Mouse (Mus musculus) heart, embryonic 10.5 days (tissue): Measurements from ENCODE around the gene Abtb1. TPM values are rescaled to one million over a fixed set of nuclear protein-coding genes. Genes with fewer than 3 reads are reported as not detected.

Experiments used
- DNase-seq: peaks from one replicate; pipeline ENCODE4 v3.0.0-alpha.2; 2017; ENCODE audit warnings: low spot score
- H3K27ac ChIP-seq: fragments of 300-500 bp; sonication (generic); 2 replicates; pipeline ENCODE4 v1.5.1; 2016; ENCODE audit warnings: mild to moderate bottlenecking
- H3K27me3 ChIP-seq: fragments of 300-500 bp; sonication (generic); 2 replicates; pipeline ENCODE4 v1.6.1; 2016; ENCODE audit warnings: mild to moderate bottlenecking; ENCODE audit not compliant: poor library complexity, insufficient read depth, severe bottlenecking
- H3K36me3 ChIP-seq: fragments of 300-500 bp; sonication (generic); 2 replicates; pipeline ENCODE4 v1.6.1; 2016; ENCODE audit warnings: mild to moderate bottlenecking, moderate library complexity
- H3K4me1 ChIP-seq: fragments of 300-500 bp; sonication (generic); 2 replicates; pipeline ENCODE4 v1.6.1; 2016; ENCODE audit warnings: mild to moderate bottlenecking
- H3K4me3 ChIP-seq: fragments of 300-500 bp; sonication (generic); 2 replicates; pipeline ENCODE4 v1.5.1; 2016; ENCODE audit warnings: mild to moderate bottlenecking, moderate library complexity
- H3K9me3 ChIP-seq: fragments of 300-500 bp; sonication (generic); 2 replicates; pipeline ENCODE4 v1.6.1; 2016; ENCODE audit warnings: mild to moderate bottlenecking, moderate library complexity
- WGBS: fragments of 180-500 bp; shearing (Covaris S2); methylation state at CpG from one replicate; pipeline ENCODE4 v1.1.7; 2016; 5-methylcytosine and 5-hydroxymethylcytosine counted together
- polyA plus RNA-seq: library from polyadenylated mRNA; unstranded; fragments of >200 nt; fragmentation: Nextera tagmentation; extraction: Ambion mirVana; gene quantifications from 2 replicates; pipeline ENCODE4 v1.2.1, GENCODE M21; 2016

The Abtb1 gene
- polyA plus RNA-seq, 1 experiment from 2014 or later = 23.5 TPM

DNA sequence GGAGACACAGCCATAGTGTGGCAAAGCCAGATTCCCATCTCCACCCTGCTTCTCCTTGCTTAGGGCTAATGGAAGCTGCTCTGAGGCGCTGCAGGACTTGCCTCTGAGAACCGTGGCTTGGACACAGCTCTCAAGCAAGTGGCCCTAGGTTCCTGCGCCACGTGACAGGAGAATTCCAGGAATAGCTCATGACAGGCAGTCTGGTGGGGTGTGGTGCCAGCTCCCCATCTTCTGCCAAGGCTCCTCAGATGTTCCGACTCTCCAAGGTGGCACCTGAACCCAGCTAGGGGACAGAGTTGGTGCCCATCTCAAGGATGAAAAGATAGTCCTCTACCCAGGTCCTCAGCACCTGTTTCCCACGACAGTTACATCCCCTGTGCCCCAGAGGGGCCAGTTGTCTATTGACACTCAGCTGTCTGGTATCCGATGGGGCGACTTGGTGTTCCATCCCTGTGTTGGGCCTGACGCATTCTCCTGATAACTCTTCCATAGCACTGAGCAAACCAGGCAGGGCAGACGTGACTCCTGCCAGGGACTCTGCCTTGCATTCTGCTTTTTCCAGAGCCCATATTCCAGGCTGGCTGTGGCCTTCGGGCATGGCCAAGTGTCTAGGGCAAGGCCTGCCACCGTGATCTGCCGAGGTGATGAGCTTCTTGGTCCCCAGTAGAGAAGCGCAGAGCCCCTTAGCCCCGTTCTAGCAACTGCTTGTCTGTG, 54.9 kb downstream of the Abtb1 start:
- H3K27ac ChIP-seq = peak overlapping the region; percentile 89

More for the DNA sequence above, 54.9 kb downstream of the Abtb1 start:
- DNase-seq = no peak
- no peaks in the 10 kb centered on the region for H3K9me3 ChIP-seq
- 69% methylated on average over 15 of the region's 15 CpGs for WGBS
- no peaks in the 10 kb centered on the region for H3K36me3 ChIP-seq
- H3K4me1 ChIP-seq = peaks cover 69% of the 10 kb centered on the region
- no peaks in the 10 kb centered on the region; the same call in 1 of the 2 replicates for H3K27me3 ChIP-seq
- no peak overlapping the region; the same call in 1 of the 2 replicates for H3K4me3 ChIP-seq

Other genes starting within 250 kb of the Abtb1 start
- 6.4 and 11.0 TPM in 2 replicates for gene Kbtbd12, start 204.0 kb downstream of the Abtb1 start, polyA plus RNA-seq
- 5.4 and 6.4 TPM in 2 replicates for gene Mgll, start 117.6 kb downstream of the Abtb1 start, polyA plus RNA-seq
- 26.7 and 28.6 TPM in 2 replicates for gene Podxl2, start 33.1 kb upstream of the Abtb1 start, polyA plus RNA-seq
- gene Mcm2, start 56.8 kb upstream of the Abtb1 start, polyA plus RNA-seq = 184 TPM in 2 replicates
- gene Tpra1, start 60.3 kb upstream of the Abtb1 start, polyA plus RNA-seq = 46.1 and 52.4 TPM in 2 replicates